ENCODE assay signal across 27 mouse cellular contexts in the genomic region with DNA sequence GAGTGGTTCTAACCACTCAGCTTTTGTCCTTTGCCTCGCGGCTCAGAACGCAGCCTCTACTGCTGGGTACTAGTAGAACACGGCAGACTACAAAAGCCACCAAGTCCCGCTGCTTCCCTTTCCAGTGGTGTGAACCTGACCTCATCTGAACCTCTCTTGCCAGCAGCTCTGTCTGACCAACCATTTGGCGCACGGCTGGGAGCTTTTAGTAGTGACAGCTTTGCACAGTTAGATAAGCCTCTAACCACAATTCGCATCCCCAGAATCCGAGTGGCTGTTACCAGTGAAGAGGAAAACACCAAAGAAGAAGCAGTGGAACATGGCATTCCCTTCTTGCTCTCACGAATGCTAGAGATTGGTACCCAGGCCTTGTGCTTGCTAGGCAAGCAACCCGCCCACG. TPM values are rescaled to one million over a fixed set of nuclear protein-coding genes. Genes with fewer than 3 reads are reported as not detected.
A peak's percentile ranks its signal among the peaks of the same experiment; 100 is the strongest.
DNase-seq lines count a peak whose midpoint lies in the region; ATAC-seq and TF ChIP-seq lines count a peak whose summit lies in the region.
"Had no signal": no experiment of that assay in that cellular context is flagged by ENCODE, and none has a peak within 500 bp of the region (broad histone marks: within the 10 kb centered on the region; RNA-seq: fewer than 3 reads in every experiment).

No protein-coding gene starts in this region.

- H3K4me3 ChIP-seq in cerebellum, adult 2 months (replicated peaks; ENCODE audit: insufficient read depth, low read depth, low read length): no peak overlapping the region
- H3K4me3 ChIP-seq in hindbrain, embryonic 10.5 days: no peak overlapping the region
- H3K4me3 ChIP-seq in hindbrain, embryonic 12.5 days: no peak overlapping the region
- H3K4me3 ChIP-seq in midbrain, embryonic 15.5 days: no peak overlapping the region
- H3K4me3 ChIP-seq in midbrain, embryonic 14.5 days (replicated peaks; ENCODE audit: low read depth, low read length): no peak overlapping the region
- H3K4me3 ChIP-seq in neural tube, embryonic 15.5 days (replicated peaks): no peak overlapping the region
- H3K4me3 ChIP-seq: forebrain, embryonic 13.5 days; intestine, embryonic 15.5 days; layer of hippocampus, adult 2 months; limb, embryonic 10.5 days; limb, embryonic 15.5 days; liver, embryonic 13.5 days; neural tube, embryonic 13.5 days had no signal

- H3K27me3 ChIP-seq in cerebellum, adult 2 months (ENCODE audit: control insufficient read depth, insufficient read depth, low read length): no peaks in the 10 kb centered on the region
- H3K27me3 ChIP-seq in hindbrain, embryonic 10.5 days (ENCODE audit: insufficient read depth, poor library complexity, severe bottlenecking): peaks cover 15% of the 10 kb centered on the region
- H3K27me3 ChIP-seq in hindbrain, embryonic 12.5 days: peaks cover 7% of the 10 kb centered on the region; the same call in 1 of the 2 replicates
- 0 out of 2 replicates have a peak, but pooled peaks cover 2% of the 10 kb centered on the region for H3K27me3 ChIP-seq in midbrain, embryonic 15.5 days (replicated peaks)
- no peaks in the 10 kb centered on the region for H3K27me3 ChIP-seq in midbrain, embryonic 14.5 days (ENCODE audit: control insufficient read depth, insufficient read depth, low read length)
- peaks cover 10% of the 10 kb centered on the region; the same call in 1 of the 2 replicates for H3K27me3 ChIP-seq in neural tube, embryonic 15.5 days (replicated peaks)
- H3K27me3 ChIP-seq: forebrain, embryonic 13.5 days; intestine, embryonic 15.5 days; liver, embryonic 13.5 days had no signal

- no peaks in the 10 kb centered on the region for H3K9me3 ChIP-seq in hindbrain, embryonic 10.5 days
- no peaks in the 10 kb centered on the region for H3K9me3 ChIP-seq in hindbrain, embryonic 12.5 days (replicated peaks)
- no peaks in the 10 kb centered on the region for H3K9me3 ChIP-seq in midbrain, embryonic 15.5 days
- no peaks in the 10 kb centered on the region for H3K9me3 ChIP-seq in midbrain, embryonic 14.5 days (ENCODE audit: control insufficient read depth, low read length)
- H3K9me3 ChIP-seq in neural tube, embryonic 15.5 days (replicated peaks): no peaks in the 10 kb centered on the region
- H3K9me3 ChIP-seq: forebrain, embryonic 13.5 days; intestine, embryonic 15.5 days; limb, embryonic 10.5 days; limb, embryonic 15.5 days; liver, embryonic 13.5 days; neural tube, embryonic 13.5 days had no signal

- 53% methylated on average over 12 of the region's 12 CpGs for WGBS in cerebellum, adult 2 months
- 77% methylated on average over 12 of the region's 12 CpGs for WGBS in hindbrain, embryonic 10.5 days
- WGBS in hindbrain, embryonic 12.5 days: 77% methylated on average over 12 of the region's 12 CpGs
- 86% methylated on average over 12 of the region's 12 CpGs for WGBS in midbrain, embryonic 15.5 days
- WGBS in midbrain, embryonic 14.5 days: 85% methylated on average over 12 of the region's 12 CpGs
- WGBS in neural tube, embryonic 15.5 days: 85% methylated on average over 12 of the region's 12 CpGs

- peak; percentile 42 to 48 for DNase-seq in cerebellum, postnatal 14 days
- no peak for DNase-seq in cerebellum, adult 2 months
- no peak for DNase-seq in hindbrain, embryonic 10.5 days (ENCODE audit: low spot score)
- DNase-seq in midbrain, embryonic 14.5 days: no peak
- no peak for DNase-seq in ovary, postnatal 14 days (ENCODE audit: low spot score)
- DNase-seq: adrenal gland, postnatal 14 days; cerebellum, adult 11-12 months; cerebellum, postnatal 36 days; gastrocnemius, postnatal 10 days; kidney, adult 2 months; kidney, postnatal 36 days; liver, embryonic 13.5 days; lung, adult 18-20 months; lung, postnatal 36 days; right cerebral cortex, postnatal 14 days had no signal

- no peak for ATAC-seq in hindbrain, embryonic 12.5 days (ENCODE audit: low FRiP score)
- ATAC-seq in midbrain, embryonic 15.5 days (replicated peaks): no peak
- ATAC-seq in midbrain, embryonic 14.5 days (ENCODE audit: low FRiP score, low TSS enrichment): no peak
- ATAC-seq in neural tube, embryonic 15.5 days (ENCODE audit: low FRiP score): no peak
- ATAC-seq: forebrain, embryonic 13.5 days; hindbrain, embryonic 16.5 days; intestine, embryonic 15.5 days had no signal

- TF ChIP-seq POLR2A in cerebellum, adult 2 months (IDR thresholded peaks at IDR 0.05; ENCODE audit: borderline replicate concordance, insufficient read depth, low read length): no peak

- no peak overlapping the region for H3K9ac ChIP-seq in hindbrain, embryonic 12.5 days
- no peak overlapping the region for H3K9ac ChIP-seq in midbrain, embryonic 15.5 days
- H3K9ac ChIP-seq in midbrain, embryonic 14.5 days (replicated peaks; ENCODE audit: low read length): no peak overlapping the region
- no peak overlapping the region for H3K9ac ChIP-seq in neural tube, embryonic 15.5 days (replicated peaks)
- H3K9ac ChIP-seq: forebrain, embryonic 13.5 days; intestine, embryonic 15.5 days; limb, embryonic 15.5 days; liver, embryonic 13.5 days; neural tube, embryonic 13.5 days had no signal

- H3K36me3 ChIP-seq in hindbrain, embryonic 10.5 days: no peaks in the 10 kb centered on the region
- H3K36me3 ChIP-seq in hindbrain, embryonic 12.5 days: no peaks in the 10 kb centered on the region
- H3K36me3 ChIP-seq in midbrain, embryonic 15.5 days (replicated peaks): no peaks in the 10 kb centered on the region
- H3K36me3 ChIP-seq in midbrain, embryonic 14.5 days (ENCODE audit: control insufficient read depth, insufficient read depth, low read length): no peaks in the 10 kb centered on the region
- no peaks in the 10 kb centered on the region for H3K36me3 ChIP-seq in neural tube, embryonic 15.5 days
- H3K36me3 ChIP-seq: intestine, embryonic 15.5 days; limb, embryonic 10.5 days; limb, embryonic 15.5 days; liver, embryonic 13.5 days; neural tube, embryonic 13.5 days had no signal

- H3K27ac ChIP-seq in cerebellum, adult 2 months (ENCODE audit: insufficient read depth, low read length): no peak overlapping the region
- H3K27ac ChIP-seq in hindbrain, embryonic 10.5 days: peak overlapping the region; percentile 45; the same call in 1 of the 2 replicates
- no peak overlapping the region for H3K27ac ChIP-seq in hindbrain, embryonic 12.5 days
- 0 out of 2 replicates have a peak overlapping the region, but pooled peaks have one; percentile 26 for H3K27ac ChIP-seq in midbrain, embryonic 15.5 days
- H3K27ac ChIP-seq in midbrain, embryonic 14.5 days (replicated peaks; ENCODE audit: low read depth, low read length): no peak overlapping the region
- H3K27ac ChIP-seq in neural tube, embryonic 15.5 days (replicated peaks): no peak overlapping the region
- H3K27ac ChIP-seq: forebrain, embryonic 13.5 days; intestine, embryonic 15.5 days; layer of hippocampus, adult 2 months; limb, embryonic 10.5 days; limb, embryonic 15.5 days; liver, embryonic 13.5 days; neural tube, embryonic 13.5 days had no signal

- no peak overlapping the region for H3K4me2 ChIP-seq in hindbrain, embryonic 12.5 days (replicated peaks)
- H3K4me2 ChIP-seq in midbrain, embryonic 15.5 days: no peak overlapping the region
- no peak overlapping the region for H3K4me2 ChIP-seq in midbrain, embryonic 14.5 days (ENCODE audit: low read length)
- no peak overlapping the region for H3K4me2 ChIP-seq in neural tube, embryonic 15.5 days
- H3K4me2 ChIP-seq: forebrain, embryonic 13.5 days; intestine, embryonic 15.5 days; limb, embryonic 15.5 days; liver, embryonic 13.5 days; midbrain, embryonic 11.5 days; neural tube, embryonic 13.5 days had no signal

- H3K4me1 ChIP-seq in cerebellum, adult 2 months (ENCODE audit: control insufficient read depth, insufficient read depth, low read length): no peaks in the 10 kb centered on the region; the same call in 1 of the 2 replicates
- H3K4me1 ChIP-seq in hindbrain, embryonic 10.5 days (replicated peaks): peaks cover 18% of the 10 kb centered on the region
- H3K4me1 ChIP-seq in hindbrain, embryonic 12.5 days: peaks cover 13% of the 10 kb centered on the region
- peaks cover 18% of the 10 kb centered on the region for H3K4me1 ChIP-seq in midbrain, embryonic 15.5 days
- peaks cover 8% of the 10 kb centered on the region for H3K4me1 ChIP-seq in midbrain, embryonic 14.5 days (ENCODE audit: control insufficient read depth, insufficient read depth, low read length)
- H3K4me1 ChIP-seq in neural tube, embryonic 15.5 days: peaks cover 8% of the 10 kb centered on the region
- H3K4me1 ChIP-seq: intestine, embryonic 15.5 days; liver, embryonic 13.5 days had no signal

- TF ChIP-seq CTCF in cerebellum, adult 2 months (IDR thresholded peaks at IDR 0.05; ENCODE audit: borderline replicate concordance, insufficient read depth, low read depth, low read length): no peak

RNA-seq across cellular contexts. Expression of gene Erich3, which starts 8.8 kb away (rescaled TPM):
- polyA plus RNA-seq in cerebellum, adult 2 months (2012; rRNA removed): 10.2 and 11.7 TPM in 2 replicates
- 0.27 and 0.69 TPM in 2 replicates for polyA plus RNA-seq in hindbrain, embryonic 10.5 days (2016; fragmentation: Nextera tagmentation; extraction: Ambion mirVana)
- 1.3 and 1.5 TPM in 2 replicates for polyA plus RNA-seq in hindbrain, embryonic 12.5 days (2016; fragmentation: Nextera tagmentation; extraction: Ambion mirVana)
- 1.8 and 2.4 TPM in 2 replicates for polyA plus RNA-seq in midbrain, embryonic 15.5 days (2015; fragmentation: Nextera tagmentation; extraction: Ambion mirVana)
- 1.0 and 2.7 TPM in 2 replicates for polyA plus RNA-seq in midbrain, embryonic 14.5 days (2014; fragmentation: Nextera tagmentation; extraction: Ambion mirVana)
- 1.9 and 2.6 TPM in 2 replicates for polyA plus RNA-seq in neural tube, embryonic 15.5 days (2015; fragmentation: Nextera tagmentation; extraction: Ambion mirVana)
- polyA plus RNA-seq: liver, embryonic 13.5 days; small intestine, adult 2 months had no signal

RNA-seq across cellular contexts. Expression of gene Tyw3, which starts 58.0 kb away (rescaled TPM):
- 21.6 and 26.4 TPM in 2 replicates for polyA plus RNA-seq in cerebellum, adult 2 months (2012; rRNA removed)
- 19.2 and 20.2 TPM in 2 replicates for polyA plus RNA-seq in hindbrain, embryonic 10.5 days (2016; fragmentation: Nextera tagmentation; extraction: Ambion mirVana)
- 11.7 and 12.7 TPM in 2 replicates for polyA plus RNA-seq in hindbrain, embryonic 12.5 days (2016; fragmentation: Nextera tagmentation; extraction: Ambion mirVana)
- polyA plus RNA-seq in midbrain, embryonic 15.5 days (2015; fragmentation: Nextera tagmentation; extraction: Ambion mirVana): 12.4 and 14.1 TPM in 2 replicates
- polyA plus RNA-seq in midbrain, embryonic 14.5 days (2014; fragmentation: Nextera tagmentation; extraction: Ambion mirVana): 13.5 and 14.3 TPM in 2 replicates
- 12.7 and 13.9 TPM in 2 replicates for polyA plus RNA-seq in neural tube, embryonic 15.5 days (2015; fragmentation: Nextera tagmentation; extraction: Ambion mirVana)

RNA-seq across cellular contexts. Expression of gene Cryz, which starts 58.4 kb away (rescaled TPM):
- 12.9 and 17.1 TPM in 2 replicates for polyA plus RNA-seq in cerebellum, adult 2 months (2012; rRNA removed)
- 14.9 and 20.9 TPM in 2 replicates for polyA plus RNA-seq in hindbrain, embryonic 10.5 days (2016; fragmentation: Nextera tagmentation; extraction: Ambion mirVana)
- 16.6 and 18.5 TPM in 2 replicates for polyA plus RNA-seq in hindbrain, embryonic 12.5 days (2016; fragmentation: Nextera tagmentation; extraction: Ambion mirVana)
- polyA plus RNA-seq in midbrain, embryonic 15.5 days (2015; fragmentation: Nextera tagmentation; extraction: Ambion mirVana): 9.2 and 10.0 TPM in 2 replicates
- polyA plus RNA-seq in midbrain, embryonic 14.5 days (2014; fragmentation: Nextera tagmentation; extraction: Ambion mirVana): 10.7 and 13.9 TPM in 2 replicates
- 7.7 and 10.2 TPM in 2 replicates for polyA plus RNA-seq in neural tube, embryonic 15.5 days (2015; fragmentation: Nextera tagmentation; extraction: Ambion mirVana)

Comparison
In these comparisons a context has a peak if more than half of its experiments do, and no peak if none do; other contexts are left out.
1. DNase-seq: peak in cerebellum, postnatal 14 days (2 of 2); none in cerebellum, adult 2 months (0 of 2), hindbrain, embryonic 10.5 days (single experiment), midbrain, embryonic 14.5 days (single experiment) and ovary, postnatal 14 days (single experiment).
2. H3K27ac ChIP-seq: peak in hindbrain, embryonic 10.5 days (single experiment) and midbrain, embryonic 15.5 days (single experiment); none in cerebellum, adult 2 months (single experiment), hindbrain, embryonic 12.5 days (single experiment), midbrain, embryonic 14.5 days (single experiment) and neural tube, embryonic 15.5 days (single experiment).